ENCODE assay signal across 9 mouse cellular contexts in genomic region chr4:141505810-141506209, GRCm38 (mm10). TPM values are rescaled to one million over a fixed set of nuclear protein-coding genes. Genes with fewer than 3 reads are reported as not detected.
A peak's percentile ranks its signal among the peaks of the same experiment; 100 is the strongest.
DNase-seq lines count a peak whose midpoint lies in the region; ATAC-seq and TF ChIP-seq lines count a peak whose summit lies in the region.
"Had no signal": no experiment of that assay in that cellular context is flagged by ENCODE, and none has a peak within 500 bp of the region (broad histone marks: within the 10 kb centered on the region; RNA-seq: fewer than 3 reads in every experiment).

No protein-coding gene starts in this region.

- no peaks in the 10 kb centered on the region for H3K27me3 ChIP-seq in forebrain, embryonic 13.5 days
- no peaks in the 10 kb centered on the region for H3K27me3 ChIP-seq in forebrain, embryonic 10.5 days (ENCODE audit: poor library complexity, severe bottlenecking)
- no peaks in the 10 kb centered on the region for H3K27me3 ChIP-seq in hindbrain, embryonic 14.5 days (ENCODE audit: control insufficient read depth, insufficient read depth, low read length)
- no peaks in the 10 kb centered on the region for H3K27me3 ChIP-seq in hindbrain, embryonic 12.5 days
- no peaks in the 10 kb centered on the region for H3K27me3 ChIP-seq in midbrain, embryonic 15.5 days (replicated peaks)
- no peaks in the 10 kb centered on the region for H3K27me3 ChIP-seq in midbrain, embryonic 14.5 days (ENCODE audit: control insufficient read depth, insufficient read depth, low read length)
- H3K27me3 ChIP-seq in stomach, postnatal 0 days (ENCODE audit: control insufficient read depth, insufficient read depth, low read length): no peaks in the 10 kb centered on the region

- peak overlapping the region; percentile 90; the same call in 1 of the 2 replicates for H3K27ac ChIP-seq in forebrain, embryonic 13.5 days
- no peak overlapping the region for H3K27ac ChIP-seq in forebrain, embryonic 10.5 days
- H3K27ac ChIP-seq in hindbrain, embryonic 14.5 days: peak overlapping the region; percentile 90; the same call in 1 of the 2 replicates
- no peak overlapping the region for H3K27ac ChIP-seq in hindbrain, embryonic 12.5 days
- peak overlapping the region; percentile 69; the same call in 1 of the 2 replicates for H3K27ac ChIP-seq in midbrain, embryonic 15.5 days
- no peak overlapping the region; the same call in 1 of the 2 replicates for H3K27ac ChIP-seq in midbrain, embryonic 14.5 days (replicated peaks; ENCODE audit: low read depth, low read length)
- peak overlapping the region; percentile 95; the same call in 1 of the 2 replicates for H3K27ac ChIP-seq in stomach, postnatal 0 days (replicated peaks)

- peak; percentile 19; the same call in 1 of the 2 replicates for ATAC-seq in forebrain, embryonic 13.5 days
- ATAC-seq in hindbrain, embryonic 14.5 days (ENCODE audit: low FRiP score): 0 out of 2 replicates have a peak, but pooled peaks have one; percentile 24
- no peak for ATAC-seq in hindbrain, embryonic 12.5 days (ENCODE audit: low FRiP score)
- no peak for ATAC-seq in midbrain, embryonic 15.5 days (replicated peaks)
- ATAC-seq in midbrain, embryonic 14.5 days (ENCODE audit: low FRiP score, low TSS enrichment): no peak
- ATAC-seq in stomach, postnatal 0 days (ENCODE audit: low FRiP score, low TSS enrichment): no peak

- TF ChIP-seq EP300 in stomach, postnatal 0 days (optimal IDR thresholded peaks at IDR 0.05): no peak

- H3K4me2 ChIP-seq in forebrain, embryonic 13.5 days: no peak overlapping the region
- no peak overlapping the region for H3K4me2 ChIP-seq in hindbrain, embryonic 14.5 days (replicated peaks)
- H3K4me2 ChIP-seq in hindbrain, embryonic 12.5 days (replicated peaks): no peak overlapping the region
- no peak overlapping the region for H3K4me2 ChIP-seq in midbrain, embryonic 15.5 days
- H3K4me2 ChIP-seq in midbrain, embryonic 14.5 days (ENCODE audit: low read length): no peak overlapping the region
- H3K4me2 ChIP-seq in stomach, postnatal 0 days (replicated peaks; ENCODE audit: low read depth): no peak overlapping the region

- no peaks in the 10 kb centered on the region for H3K9me3 ChIP-seq in forebrain, embryonic 13.5 days (replicated peaks)
- no peaks in the 10 kb centered on the region for H3K9me3 ChIP-seq in forebrain, embryonic 10.5 days
- no peaks in the 10 kb centered on the region for H3K9me3 ChIP-seq in hindbrain, embryonic 14.5 days (ENCODE audit: control insufficient read depth, low read length)
- no peaks in the 10 kb centered on the region for H3K9me3 ChIP-seq in hindbrain, embryonic 12.5 days (replicated peaks)
- H3K9me3 ChIP-seq in midbrain, embryonic 15.5 days: no peaks in the 10 kb centered on the region
- no peaks in the 10 kb centered on the region for H3K9me3 ChIP-seq in midbrain, embryonic 14.5 days (ENCODE audit: control insufficient read depth, low read length)
- no peaks in the 10 kb centered on the region for H3K9me3 ChIP-seq in stomach, postnatal 0 days (ENCODE audit: control insufficient read depth, low read length)

- no peak overlapping the region for H3K4me3 ChIP-seq in forebrain, embryonic 13.5 days
- no peak overlapping the region for H3K4me3 ChIP-seq in forebrain, embryonic 10.5 days
- H3K4me3 ChIP-seq in hindbrain, embryonic 14.5 days (replicated peaks; ENCODE audit: low read length): no peak overlapping the region
- H3K4me3 ChIP-seq in hindbrain, embryonic 12.5 days: no peak overlapping the region
- no peak overlapping the region for H3K4me3 ChIP-seq in midbrain, embryonic 15.5 days
- no peak overlapping the region for H3K4me3 ChIP-seq in midbrain, embryonic 14.5 days (replicated peaks; ENCODE audit: low read depth, low read length)
- no peak overlapping the region for H3K4me3 ChIP-seq in stomach, postnatal 0 days (ENCODE audit: low read depth, low read length)

- H3K36me3 ChIP-seq in forebrain, embryonic 13.5 days (ENCODE audit: poor library complexity, severe bottlenecking): peaks cover 2% of the 10 kb centered on the region
- H3K36me3 ChIP-seq in forebrain, embryonic 10.5 days (replicated peaks): peaks cover 21% of the 10 kb centered on the region
- no peaks in the 10 kb centered on the region for H3K36me3 ChIP-seq in hindbrain, embryonic 14.5 days (replicated peaks; ENCODE audit: control insufficient read depth, insufficient read depth)
- H3K36me3 ChIP-seq in hindbrain, embryonic 12.5 days: no peaks in the 10 kb centered on the region
- no peaks in the 10 kb centered on the region for H3K36me3 ChIP-seq in midbrain, embryonic 15.5 days (replicated peaks)
- H3K36me3 ChIP-seq in midbrain, embryonic 14.5 days (ENCODE audit: control insufficient read depth, insufficient read depth, low read length): no peaks in the 10 kb centered on the region; the same call in 1 of the 2 replicates
- no peaks in the 10 kb centered on the region for H3K36me3 ChIP-seq in stomach, postnatal 0 days (ENCODE audit: control insufficient read depth, insufficient read depth, low read length)

- intact Hi-C loops in left cerebral cortex, postnatal 4 days (cut with DNase I): no loop called here

- no peak for TF ChIP-seq CTCF in stomach, postnatal 0 days (IDR thresholded peaks at IDR 0.05; ENCODE audit: low read depth)

- 95% methylated on average over 11 of the region's 11 CpGs for WGBS in forebrain, embryonic 13.5 days
- 92% methylated on average over 11 of the region's 11 CpGs for WGBS in forebrain, embryonic 10.5 days
- WGBS in hindbrain, embryonic 14.5 days: 94% methylated on average over 10 of the region's 11 CpGs
- WGBS in hindbrain, embryonic 12.5 days: 95% methylated on average over 11 of the region's 11 CpGs
- WGBS in midbrain, embryonic 15.5 days: 96% methylated on average over 11 of the region's 11 CpGs
- 97% methylated on average over 10 of the region's 11 CpGs for WGBS in midbrain, embryonic 14.5 days
- WGBS in stomach, postnatal 0 days: 86% methylated on average over 11 of the region's 11 CpGs

- no peak overlapping the region for H3K9ac ChIP-seq in forebrain, embryonic 13.5 days
- H3K9ac ChIP-seq in hindbrain, embryonic 14.5 days: no peak overlapping the region
- H3K9ac ChIP-seq in hindbrain, embryonic 12.5 days: no peak overlapping the region
- H3K9ac ChIP-seq in midbrain, embryonic 15.5 days: no peak overlapping the region
- no peak overlapping the region for H3K9ac ChIP-seq in midbrain, embryonic 14.5 days (replicated peaks; ENCODE audit: low read length)
- no peak overlapping the region for H3K9ac ChIP-seq in stomach, postnatal 0 days (ENCODE audit: low read length)

- DNase-seq in forebrain, embryonic 10.5 days (ENCODE audit: extremely low spot score, low spot score): no peak
- no peak for DNase-seq in hindbrain, embryonic 14.5 days (ENCODE audit: low spot score)
- DNase-seq in midbrain, embryonic 14.5 days: no peak
- DNase-seq in stomach, postnatal 0 days (ENCODE audit: low spot score): no peak
- no peak for DNase-seq in left cerebral cortex, postnatal 4 days
- DNase-seq: thymus, adult 2 months had no signal

- peaks cover 38% of the 10 kb centered on the region for H3K4me1 ChIP-seq in forebrain, embryonic 13.5 days
- peaks cover 31% of the 10 kb centered on the region for H3K4me1 ChIP-seq in forebrain, embryonic 10.5 days
- H3K4me1 ChIP-seq in hindbrain, embryonic 14.5 days (replicated peaks; ENCODE audit: control insufficient read depth, insufficient read depth, low read length): peaks cover 26% of the 10 kb centered on the region
- peaks cover 30% of the 10 kb centered on the region for H3K4me1 ChIP-seq in hindbrain, embryonic 12.5 days
- peaks cover 22% of the 10 kb centered on the region for H3K4me1 ChIP-seq in midbrain, embryonic 15.5 days
- H3K4me1 ChIP-seq in midbrain, embryonic 14.5 days (ENCODE audit: control insufficient read depth, insufficient read depth, low read length): 0 out of 2 replicates have a peak, but pooled peaks cover 3% of the 10 kb centered on the region
- peaks cover 10% of the 10 kb centered on the region; the same call in 1 of the 2 replicates for H3K4me1 ChIP-seq in stomach, postnatal 0 days (replicated peaks; ENCODE audit: control insufficient read depth, insufficient read depth)

RNA-seq across cellular contexts. Expression of gene Spen, which starts 32.6 kb away (rescaled TPM):
- polyA plus RNA-seq in forebrain, embryonic 13.5 days (2015; fragmentation: Nextera tagmentation; extraction: Ambion mirVana): 16.7 and 17.1 TPM in 2 replicates
- 10.7 and 12.0 TPM in 2 replicates for polyA plus RNA-seq in forebrain, embryonic 10.5 days (2016; fragmentation: Nextera tagmentation; extraction: Ambion mirVana)
- polyA plus RNA-seq in hindbrain, embryonic 14.5 days (2014; fragmentation: Nextera tagmentation; extraction: Ambion mirVana): 20.3 and 20.4 TPM in 2 replicates
- polyA plus RNA-seq in hindbrain, embryonic 12.5 days (2016; fragmentation: Nextera tagmentation; extraction: Ambion mirVana): 21.7 and 23.7 TPM in 2 replicates
- polyA plus RNA-seq in midbrain, embryonic 15.5 days (2015; fragmentation: Nextera tagmentation; extraction: Ambion mirVana): 19.4 and 20.0 TPM in 2 replicates
- polyA plus RNA-seq in midbrain, embryonic 14.5 days (2014; fragmentation: Nextera tagmentation; extraction: Ambion mirVana): 17.3 and 23.9 TPM in 2 replicates
- polyA plus RNA-seq in stomach, postnatal 0 days (2015; fragmentation: Nextera tagmentation; extraction: Ambion mirVana): 2.9 and 3.2 TPM in 2 replicates
- total RNA-seq in left cerebral cortex, postnatal 4 days (2021): 10 to 100 TPM; 80.6 to 86.1 TPM

Comparison
In these comparisons a context has a peak if more than half of its experiments do, and no peak if none do; other contexts are left out.
1. ATAC-seq: peak in forebrain, embryonic 13.5 days (single experiment) and hindbrain, embryonic 14.5 days (single experiment); none in hindbrain, embryonic 12.5 days (single experiment), midbrain, embryonic 15.5 days (single experiment), midbrain, embryonic 14.5 days (single experiment) and stomach, postnatal 0 days (single experiment).
2. H3K27ac ChIP-seq: peak in forebrain, embryonic 13.5 days (single experiment), hindbrain, embryonic 14.5 days (single experiment), midbrain, embryonic 15.5 days (single experiment) and stomach, postnatal 0 days (single experiment); none in forebrain, embryonic 10.5 days (single experiment), hindbrain, embryonic 12.5 days (single experiment) and midbrain, embryonic 14.5 days (single experiment).